Mouse (Mus musculus): ENCODE results near the gene Arl4a. TPM values are rescaled to one million over a fixed set of nuclear protein-coding genes. Genes with fewer than 3 reads are reported as not detected.

Arl4a gene
- polyA plus RNA-seq, 1 experiment from 2014 or later: 75.4 TPM

- peak overlapping the region; percentile 67 for H3K27ac ChIP-seq (ENCODE audit: low read length)
- peaks cover 12% of the 10 kb centered on the region for H3K4me1 ChIP-seq (ENCODE audit: control insufficient read depth, insufficient read depth, low read length)
- H3K4me2 ChIP-seq (ENCODE audit: low read depth, low read length): peak overlapping the region; percentile 53
- ATAC-seq: peak; percentile 97
- no peaks in the 10 kb centered on the region for H3K27me3 ChIP-seq (replicated peaks; ENCODE audit: control insufficient read depth, insufficient read depth, low read length)
- no peaks in the 10 kb centered on the region for H3K36me3 ChIP-seq (ENCODE audit: control insufficient read depth, insufficient read depth, low read length)
- peak overlapping the region; percentile 60 for H3K9ac ChIP-seq (ENCODE audit: low read depth, low read length)
- H3K4me3 ChIP-seq (ENCODE audit: low read length): peak overlapping the region; percentile 36
- 12% methylated on average over 19 of the region's 19 CpGs for WGBS
- no peaks in the 10 kb centered on the region for H3K9me3 ChIP-seq (ENCODE audit: control insufficient read depth, low read length)
These were observed 21.0 kb downstream of the Arl4a start for GRCm38 (mm10) chr12:40016648-40017460.

GRCm38 (mm10) chr12:40016068-40016467 lies 21.8 kb downstream of the Arl4a start:
- Histone ChIP-seq H3K36me3 (ENCODE audit: control insufficient read depth, insufficient read depth, low read length) (no peaks in the 10 kb centered on the region), H3K27me3 (replicated peaks; ENCODE audit: control insufficient read depth, insufficient read depth, low read length) (no peaks in the 10 kb centered on the region), H3K27ac (ENCODE audit: low read length) (peak overlapping the region; percentile 67; the same call in 1 of the 2 replicates), H3K9ac (ENCODE audit: low read depth, low read length) (no peak overlapping the region), H3K4me3 (ENCODE audit: low read length) (no peak overlapping the region), H3K4me1 (ENCODE audit: control insufficient read depth, insufficient read depth, low read length) (peaks cover 12% of the 10 kb centered on the region), H3K9me3 (ENCODE audit: control insufficient read depth, low read length) (no peaks in the 10 kb centered on the region), H3K4me2 (ENCODE audit: low read depth, low read length) (no peak overlapping the region; the same call in 1 of the 2 replicates)
- ATAC-seq: no peak
- WGBS: 81% methylated on average over 9 of the region's 9 CpGs

GRCm38 (mm10) chr12:40009866-40010265 lies 28.0 kb downstream of the Arl4a start:
- H3K27me3 ChIP-seq (replicated peaks; ENCODE audit: control insufficient read depth, insufficient read depth, low read length): no peaks in the 10 kb centered on the region
- no peaks in the 10 kb centered on the region for H3K36me3 ChIP-seq (ENCODE audit: control insufficient read depth, insufficient read depth, low read length)
- 56% methylated on average over 2 of the region's 2 CpGs for WGBS
- H3K9ac ChIP-seq (ENCODE audit: low read depth, low read length): no peak overlapping the region
- no peak overlapping the region for H3K4me3 ChIP-seq (ENCODE audit: low read length)
- no peak overlapping the region for H3K4me2 ChIP-seq (ENCODE audit: low read depth, low read length)
- no peak for ATAC-seq
- H3K9me3 ChIP-seq (ENCODE audit: control insufficient read depth, low read length): no peaks in the 10 kb centered on the region
- no peak overlapping the region for H3K27ac ChIP-seq (ENCODE audit: low read length)
- H3K4me1 ChIP-seq (ENCODE audit: control insufficient read depth, insufficient read depth, low read length): no peaks in the 10 kb centered on the region

GRCm38 (mm10) chr12:40008459-40008858 lies 29.4 kb downstream of the Arl4a start:
- 74% methylated on average over 3 of the region's 3 CpGs for WGBS
- H3K36me3 ChIP-seq (ENCODE audit: control insufficient read depth, insufficient read depth, low read length): no peaks in the 10 kb centered on the region
- H3K4me1 ChIP-seq (ENCODE audit: control insufficient read depth, insufficient read depth, low read length): no peaks in the 10 kb centered on the region
- H3K27me3 ChIP-seq (replicated peaks; ENCODE audit: control insufficient read depth, insufficient read depth, low read length): no peaks in the 10 kb centered on the region
- no peaks in the 10 kb centered on the region for H3K9me3 ChIP-seq (ENCODE audit: control insufficient read depth, low read length)
- H3K4me3 ChIP-seq (ENCODE audit: low read length): no peak overlapping the region
- H3K9ac ChIP-seq (ENCODE audit: low read depth, low read length): no peak overlapping the region
- no peak overlapping the region for H3K4me2 ChIP-seq (ENCODE audit: low read depth, low read length)
- ATAC-seq: no peak
- H3K27ac ChIP-seq (ENCODE audit: low read length): no peak overlapping the region

- ATAC-seq: no peak
- 56% methylated on average over 2 of the region's 2 CpGs for WGBS
- H3K9ac ChIP-seq (ENCODE audit: low read depth, low read length): no peak overlapping the region
- H3K9me3 ChIP-seq (ENCODE audit: control insufficient read depth, low read length): no peaks in the 10 kb centered on the region
- H3K4me2 ChIP-seq (ENCODE audit: low read depth, low read length): no peak overlapping the region
- no peaks in the 10 kb centered on the region for H3K4me1 ChIP-seq (ENCODE audit: control insufficient read depth, insufficient read depth, low read length)
- no peak overlapping the region for H3K27ac ChIP-seq (ENCODE audit: low read length)
- no peaks in the 10 kb centered on the region for H3K36me3 ChIP-seq (ENCODE audit: control insufficient read depth, insufficient read depth, low read length)
- H3K4me3 ChIP-seq (ENCODE audit: low read length): no peak overlapping the region
- no peaks in the 10 kb centered on the region for H3K27me3 ChIP-seq (replicated peaks; ENCODE audit: control insufficient read depth, insufficient read depth, low read length)
These were observed 33.1 kb downstream of the Arl4a start for GRCm38 (mm10) chr12:40004766-40005165.

GRCm38 (mm10) chr12:39998853-39999195 lies 39.0 kb downstream of the Arl4a start:
- no peak for ATAC-seq

GRCm38 (mm10) chr12:39998070-39998852 lies 39.6 kb downstream of the Arl4a start:
- H3K27ac ChIP-seq (ENCODE audit: low read length): no peak overlapping the region
- H3K4me1 ChIP-seq (ENCODE audit: control insufficient read depth, insufficient read depth, low read length): no peaks in the 10 kb centered on the region
- H3K4me2 ChIP-seq (ENCODE audit: low read depth, low read length): no peak overlapping the region
- H3K9me3 ChIP-seq (ENCODE audit: control insufficient read depth, low read length): no peaks in the 10 kb centered on the region
- H3K27me3 ChIP-seq (replicated peaks; ENCODE audit: control insufficient read depth, insufficient read depth, low read length): no peaks in the 10 kb centered on the region
- H3K4me3 ChIP-seq (ENCODE audit: low read length): no peak overlapping the region
- H3K36me3 ChIP-seq (ENCODE audit: control insufficient read depth, insufficient read depth, low read length): no peaks in the 10 kb centered on the region
- WGBS: 28% methylated on average over 9 of the region's 9 CpGs
- H3K9ac ChIP-seq (ENCODE audit: low read depth, low read length): no peak overlapping the region
- ATAC-seq: peak; percentile 70

More at GRCm38 (mm10) chr12:39998853-39999195, 39.0 kb downstream of the Arl4a start:
- WGBS: 61% methylated on average over 4 of the region's 4 CpGs
- no peak overlapping the region for H3K27ac ChIP-seq (ENCODE audit: low read length)
- no peak overlapping the region for H3K9ac ChIP-seq (ENCODE audit: low read depth, low read length)
- no peaks in the 10 kb centered on the region for H3K36me3 ChIP-seq (ENCODE audit: control insufficient read depth, insufficient read depth, low read length)
- H3K4me1 ChIP-seq (ENCODE audit: control insufficient read depth, insufficient read depth, low read length): no peaks in the 10 kb centered on the region
- H3K9me3 ChIP-seq (ENCODE audit: control insufficient read depth, low read length): no peaks in the 10 kb centered on the region
- H3K4me3 ChIP-seq (ENCODE audit: low read length): no peak overlapping the region
- no peak overlapping the region for H3K4me2 ChIP-seq (ENCODE audit: low read depth, low read length)
- no peaks in the 10 kb centered on the region for H3K27me3 ChIP-seq (replicated peaks; ENCODE audit: control insufficient read depth, insufficient read depth, low read length)

GRCm38 (mm10) chr12:39997651-39998050 lies 40.2 kb downstream of the Arl4a start:
- Histone ChIP-seq H3K36me3 (ENCODE audit: control insufficient read depth, insufficient read depth, low read length) (no peaks in the 10 kb centered on the region), H3K4me2 (ENCODE audit: low read depth, low read length) (no peak overlapping the region), H3K9ac (ENCODE audit: low read depth, low read length) (no peak overlapping the region), H3K27ac (ENCODE audit: low read length) (no peak overlapping the region), H3K9me3 (ENCODE audit: control insufficient read depth, low read length) (no peaks in the 10 kb centered on the region), H3K4me3 (ENCODE audit: low read length) (no peak overlapping the region), H3K4me1 (ENCODE audit: control insufficient read depth, insufficient read depth, low read length) (no peaks in the 10 kb centered on the region), H3K27me3 (replicated peaks; ENCODE audit: control insufficient read depth, insufficient read depth, low read length) (no peaks in the 10 kb centered on the region)
- no peak for ATAC-seq
- 58% methylated on average over 4 of the region's 4 CpGs for WGBS

GRCm38 (mm10) chr12:39996015-39996414 lies 41.8 kb downstream of the Arl4a start:
- Histone ChIP-seq H3K4me1 (ENCODE audit: control insufficient read depth, insufficient read depth, low read length) (no peaks in the 10 kb centered on the region), H3K4me3 (ENCODE audit: low read length) (no peak overlapping the region), H3K9ac (ENCODE audit: low read depth, low read length) (no peak overlapping the region), H3K9me3 (ENCODE audit: control insufficient read depth, low read length) (no peaks in the 10 kb centered on the region), H3K27ac (ENCODE audit: low read length) (no peak overlapping the region), H3K4me2 (ENCODE audit: low read depth, low read length) (no peak overlapping the region), H3K36me3 (ENCODE audit: control insufficient read depth, insufficient read depth, low read length) (no peaks in the 10 kb centered on the region), H3K27me3 (replicated peaks; ENCODE audit: control insufficient read depth, insufficient read depth, low read length) (no peaks in the 10 kb centered on the region)
- 88% methylated on average over 5 of the region's 5 CpGs for WGBS
- ATAC-seq: no peak

All from intestine, embryonic 16.5 days (tissue).